Mouse (Mus musculus): ENCODE measurements around the gene Mcrip1. TPM values are rescaled to one million over a fixed set of nuclear protein-coding genes. Genes with fewer than 3 reads are reported as not detected.

Gene Mcrip1
- polyA plus RNA-seq, 1 experiment from 2014 or later, result 115 TPM

DNA sequence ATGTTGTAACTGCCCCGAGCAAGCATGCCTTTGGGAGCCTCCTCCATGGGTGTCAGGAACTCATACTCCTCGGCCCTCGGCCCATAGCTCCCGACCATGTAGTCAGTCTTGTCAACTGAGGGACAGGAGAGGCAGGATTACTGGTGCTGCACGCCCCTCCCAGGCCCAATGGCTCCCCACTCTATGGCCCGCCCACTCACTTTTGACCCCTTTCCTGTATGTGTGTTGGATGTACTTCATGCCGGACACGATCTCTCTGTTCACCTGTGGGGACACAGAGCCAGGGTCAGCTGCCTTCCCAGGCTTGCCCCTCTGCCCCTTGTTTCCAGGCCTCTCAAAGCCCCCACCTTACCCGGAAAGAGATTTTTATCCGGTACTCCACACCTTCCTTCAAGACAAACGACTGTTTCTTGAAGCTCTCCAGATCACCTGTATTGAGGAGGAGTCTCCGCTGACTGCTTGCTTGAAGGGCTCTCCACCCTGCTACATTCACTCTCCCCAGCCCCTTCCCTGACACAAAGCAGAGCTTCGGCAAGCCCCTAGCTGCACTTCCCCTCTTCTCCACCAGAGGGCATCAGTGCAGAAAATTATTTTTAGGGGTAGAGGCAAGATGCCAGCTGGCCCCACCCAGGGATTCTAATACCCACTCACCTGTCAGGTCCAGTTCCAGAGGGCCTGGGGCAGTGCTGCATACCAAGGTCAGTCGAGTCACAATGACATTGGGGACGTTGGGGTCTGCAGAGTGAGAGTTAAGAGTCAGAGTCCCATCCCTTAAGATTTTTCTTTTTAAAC, 30.0 kb upstream of the Mcrip1 start:
- peak overlapping the region; percentile 90 for H3K4me2 ChIP-seq (replicated peaks; ENCODE audit: low read depth)
- H3K27me3 ChIP-seq (ENCODE audit: control insufficient read depth, insufficient read depth, low read length), result no peaks in the 10 kb centered on the region
- H3K9ac ChIP-seq (ENCODE audit: low read length), result peak overlapping the region; percentile 92; the same call in 1 of the 2 replicates
- no peaks in the 10 kb centered on the region for H3K9me3 ChIP-seq (ENCODE audit: control insufficient read depth, low read length)
- peaks cover 19% of the 10 kb centered on the region for H3K36me3 ChIP-seq (ENCODE audit: control insufficient read depth, insufficient read depth, low read length)
- ATAC-seq (ENCODE audit: low FRiP score, low TSS enrichment) (no peak), DNase-seq (ENCODE audit: low spot score) (peak; percentile 75)
- TF ChIP-seq CTCF (IDR thresholded peaks at IDR 0.05; ENCODE audit: low read depth) (peak; percentile 92), EP300 (optimal IDR thresholded peaks at IDR 0.05) (no peak)
- peak overlapping the region; percentile 85 for H3K4me3 ChIP-seq (ENCODE audit: low read depth, low read length)
- H3K4me1 ChIP-seq (replicated peaks; ENCODE audit: control insufficient read depth, insufficient read depth), result peaks cover 8% of the 10 kb centered on the region
- peak overlapping the region; percentile 98 for H3K27ac ChIP-seq (replicated peaks)
- WGBS, result 54% methylated on average over 15 of the region's 15 CpGs

DNA sequence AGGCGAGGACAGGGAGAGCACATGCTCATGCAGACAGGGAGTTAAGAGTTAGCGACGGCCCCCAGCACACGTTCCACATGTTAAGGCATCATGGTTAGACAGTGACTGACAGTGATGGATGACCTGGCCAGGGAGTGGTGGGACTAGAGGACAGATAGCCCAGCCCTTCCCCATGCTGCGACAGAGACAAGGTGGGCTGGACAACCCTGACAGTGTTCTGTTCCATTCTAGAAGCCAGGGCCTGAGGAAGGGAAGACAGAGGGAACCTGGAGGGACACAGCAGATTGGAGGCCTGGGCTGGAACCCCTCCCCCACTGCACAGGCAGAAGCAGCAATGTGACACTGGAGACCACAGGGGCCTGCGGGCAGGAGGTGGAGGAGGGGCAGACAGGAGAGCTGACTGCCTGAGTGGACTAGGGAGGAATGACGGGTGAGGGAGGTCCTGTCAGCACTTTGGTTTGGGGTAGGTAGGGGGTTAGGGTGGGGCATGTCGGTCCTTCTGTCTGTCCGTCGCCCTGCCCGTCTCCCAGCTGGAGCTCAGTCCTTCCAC, 29.2 kb upstream of the Mcrip1 start:
- TF ChIP-seq CTCF (IDR thresholded peaks at IDR 0.05; ENCODE audit: low read depth) (no peak), EP300 (optimal IDR thresholded peaks at IDR 0.05) (no peak)
- no peaks in the 10 kb centered on the region for H3K27me3 ChIP-seq (ENCODE audit: control insufficient read depth, insufficient read depth, low read length)
- no peak overlapping the region for H3K4me2 ChIP-seq (replicated peaks; ENCODE audit: low read depth)
- H3K9ac ChIP-seq (ENCODE audit: low read length), result no peak overlapping the region
- ATAC-seq (ENCODE audit: low FRiP score, low TSS enrichment) (no peak), DNase-seq (ENCODE audit: low spot score) (no peak)
- no peaks in the 10 kb centered on the region for H3K9me3 ChIP-seq (ENCODE audit: control insufficient read depth, low read length)
- peaks cover 11% of the 10 kb centered on the region for H3K4me1 ChIP-seq (replicated peaks; ENCODE audit: control insufficient read depth, insufficient read depth)
- no peak overlapping the region for H3K27ac ChIP-seq (replicated peaks)
- peaks cover 19% of the 10 kb centered on the region for H3K36me3 ChIP-seq (ENCODE audit: control insufficient read depth, insufficient read depth, low read length)
- 75% methylated on average over 11 of the region's 11 CpGs for WGBS
- H3K4me3 ChIP-seq (ENCODE audit: low read depth, low read length), result no peak overlapping the region

DNA sequence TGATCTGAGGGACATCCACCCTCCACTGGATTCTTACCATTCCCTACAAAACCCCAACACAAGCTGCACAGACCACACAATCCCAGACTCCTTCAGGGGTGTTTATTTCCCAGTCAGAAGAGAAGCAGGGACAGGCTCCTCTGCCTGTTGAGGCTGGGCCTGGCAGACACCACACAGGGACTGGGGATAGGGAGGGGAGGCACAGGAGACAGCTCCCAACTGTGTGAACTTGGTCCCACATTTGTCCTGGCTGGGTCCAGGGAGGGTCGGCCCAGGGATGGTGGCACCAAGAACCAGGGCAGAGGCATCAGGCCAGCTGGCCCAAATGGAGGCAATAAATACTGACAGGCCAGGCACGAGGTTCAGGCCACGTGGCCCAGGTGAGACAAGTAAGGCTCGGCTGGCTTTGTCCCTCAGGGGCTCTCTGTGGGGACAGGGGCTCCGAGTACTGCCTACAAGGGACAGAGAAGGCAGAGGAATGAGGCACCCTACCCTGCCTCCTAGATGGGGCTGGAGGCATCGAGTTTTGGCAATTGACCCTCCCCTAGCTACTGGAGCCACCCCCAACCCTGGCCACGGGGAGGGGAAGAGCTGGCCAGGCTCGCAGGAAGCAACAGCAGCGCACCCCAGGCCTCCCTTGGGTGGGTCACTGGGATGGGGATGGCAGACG, 28.6 kb upstream of the Mcrip1 start:
- TF ChIP-seq CTCF (IDR thresholded peaks at IDR 0.05; ENCODE audit: low read depth) (no peak), EP300 (optimal IDR thresholded peaks at IDR 0.05) (no peak)
- DNase-seq (ENCODE audit: low spot score), result no peak
- Histone ChIP-seq H3K9ac (ENCODE audit: low read length) (no peak overlapping the region), H3K4me3 (ENCODE audit: low read depth, low read length) (no peak overlapping the region), H3K4me1 (replicated peaks; ENCODE audit: control insufficient read depth, insufficient read depth) (peaks cover 11% of the 10 kb centered on the region), H3K9me3 (ENCODE audit: control insufficient read depth, low read length) (no peaks in the 10 kb centered on the region), H3K27ac (replicated peaks) (peak overlapping the region; percentile 24; the same call in 1 of the 2 replicates), H3K4me2 (replicated peaks; ENCODE audit: low read depth) (no peak overlapping the region), H3K36me3 (ENCODE audit: control insufficient read depth, insufficient read depth, low read length) (peaks cover 19% of the 10 kb centered on the region), H3K27me3 (ENCODE audit: control insufficient read depth, insufficient read depth, low read length) (no peaks in the 10 kb centered on the region)
- ATAC-seq (ENCODE audit: low FRiP score, low TSS enrichment), result no peak
- WGBS, result 83% methylated on average over 10 of the region's 10 CpGs

DNA sequence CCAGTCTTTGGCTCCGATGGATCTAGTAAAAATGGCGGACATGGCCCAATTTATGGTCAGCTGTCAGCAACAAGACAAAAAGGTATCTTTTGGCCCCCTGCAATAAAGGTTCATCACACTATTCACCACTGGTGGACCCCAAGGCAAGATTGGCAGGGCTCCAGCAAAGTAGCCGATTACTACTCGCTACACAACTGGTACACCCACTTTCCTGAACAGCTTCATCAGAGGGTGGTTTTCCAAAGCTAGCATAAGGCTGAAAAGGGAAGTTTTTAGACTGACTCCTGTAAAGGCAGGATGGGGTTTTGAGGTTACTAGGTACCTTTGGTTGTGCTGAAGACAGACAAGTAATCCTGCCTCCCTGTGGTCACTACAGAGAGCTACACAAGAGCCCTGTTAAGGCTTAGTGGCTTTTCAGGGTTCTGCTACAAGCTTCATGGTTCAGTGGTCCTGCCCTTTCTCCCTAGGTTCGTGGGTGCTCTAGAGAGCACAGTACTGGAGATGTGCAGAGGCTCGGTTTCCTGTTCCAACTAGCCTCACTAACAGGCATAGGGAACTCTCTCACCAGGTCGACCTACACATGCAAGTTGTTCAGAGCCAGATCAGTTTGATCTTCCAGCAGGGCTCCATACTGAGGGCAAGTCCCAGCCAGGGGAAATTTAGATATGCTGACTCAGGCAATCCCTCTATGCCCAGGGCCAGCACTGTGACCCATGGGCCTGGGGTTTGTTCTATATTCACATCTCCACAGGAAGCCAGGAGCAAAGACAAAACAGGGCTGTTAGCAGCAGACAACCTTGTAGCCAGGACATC, 27.9 kb upstream of the Mcrip1 start:
- ATAC-seq (ENCODE audit: low FRiP score, low TSS enrichment) (no peak), DNase-seq (ENCODE audit: low spot score) (no peak)
- no peaks in the 10 kb centered on the region for H3K27me3 ChIP-seq (ENCODE audit: control insufficient read depth, insufficient read depth, low read length)
- H3K4me2 ChIP-seq (replicated peaks; ENCODE audit: low read depth), result no peak overlapping the region
- H3K36me3 ChIP-seq (ENCODE audit: control insufficient read depth, insufficient read depth, low read length), result peaks cover 19% of the 10 kb centered on the region
- WGBS, result 79% methylated on average over 7 of the region's 7 CpGs
- peak overlapping the region; percentile 24; the same call in 1 of the 2 replicates for H3K27ac ChIP-seq (replicated peaks)
- peaks cover 11% of the 10 kb centered on the region for H3K4me1 ChIP-seq (replicated peaks; ENCODE audit: control insufficient read depth, insufficient read depth)
- H3K9ac ChIP-seq (ENCODE audit: low read length), result no peak overlapping the region
- no peaks in the 10 kb centered on the region for H3K9me3 ChIP-seq (ENCODE audit: control insufficient read depth, low read length)
- H3K4me3 ChIP-seq (ENCODE audit: low read depth, low read length), result no peak overlapping the region
- TF ChIP-seq CTCF (IDR thresholded peaks at IDR 0.05; ENCODE audit: low read depth) (peak; percentile 70), EP300 (optimal IDR thresholded peaks at IDR 0.05) (no peak)

DNA sequence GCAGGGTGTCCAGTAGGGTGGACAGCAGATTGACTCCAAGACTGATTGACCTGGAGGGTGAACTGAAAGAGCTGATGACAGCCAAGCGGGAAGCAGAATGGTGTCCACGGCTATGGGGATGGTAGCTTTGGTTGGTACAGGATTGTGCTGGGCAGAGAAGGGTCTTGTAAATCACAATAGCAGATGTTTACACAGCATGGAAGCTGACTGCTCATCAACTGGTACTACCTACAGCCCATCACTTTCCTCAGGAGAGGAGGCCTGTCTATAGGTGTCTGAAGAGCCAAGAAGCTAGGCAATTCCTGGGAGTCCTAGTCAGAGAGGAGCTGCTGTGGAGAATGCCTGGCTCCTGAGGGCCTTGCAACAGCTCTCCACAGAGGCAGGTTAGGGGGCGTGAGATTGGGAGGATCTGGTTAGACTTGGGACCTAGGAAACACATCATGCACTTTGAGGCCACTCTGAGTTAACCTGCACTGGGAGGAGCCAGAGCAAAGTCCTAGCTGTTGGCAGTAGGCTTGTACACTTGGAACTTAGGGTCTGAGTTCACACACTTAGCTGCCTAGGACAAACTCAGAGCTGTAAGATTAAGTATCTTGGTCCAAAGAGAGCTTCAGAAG, 26.9 kb upstream of the Mcrip1 start:
- H3K4me1 ChIP-seq (replicated peaks; ENCODE audit: control insufficient read depth, insufficient read depth), result peaks cover 8% of the 10 kb centered on the region
- H3K4me2 ChIP-seq (replicated peaks; ENCODE audit: low read depth), result no peak overlapping the region
- ATAC-seq (ENCODE audit: low FRiP score, low TSS enrichment) (no peak), DNase-seq (ENCODE audit: low spot score) (peak; percentile 61)
- H3K27me3 ChIP-seq (ENCODE audit: control insufficient read depth, insufficient read depth, low read length), result no peaks in the 10 kb centered on the region
- H3K9ac ChIP-seq (ENCODE audit: low read length), result no peak overlapping the region
- 78% methylated on average over 3 of the region's 3 CpGs for WGBS
- no peak overlapping the region for H3K27ac ChIP-seq (replicated peaks)
- H3K36me3 ChIP-seq (ENCODE audit: control insufficient read depth, insufficient read depth, low read length), result peaks cover 19% of the 10 kb centered on the region
- TF ChIP-seq CTCF (IDR thresholded peaks at IDR 0.05; ENCODE audit: low read depth), result no peak
- no peak for TF ChIP-seq EP300 (optimal IDR thresholded peaks at IDR 0.05)
- no peak overlapping the region for H3K4me3 ChIP-seq (ENCODE audit: low read depth, low read length)
- no peaks in the 10 kb centered on the region for H3K9me3 ChIP-seq (ENCODE audit: control insufficient read depth, low read length)
